Mouse (Mus musculus) 416B (cell line): ENCODE results near the gene AW011738.

Experiments
- DNase-seq: peaks from one replicate; pipeline ENCODE4 v3.0.0; 2011; ENCODE audit warnings: low read depth

Gene AW011738

GRCm38 (mm10) chr4:156203001-156203412 lies at the start of gene AW011738:
TSS of gene AW011738 (plus strand) at chr4:156203304.
- peak; percentile 81 for DNase-seq

GRCm38 (mm10) chr4:156154771-156155170 lies 48.3 kb upstream of the AW011738 start:
- no peak for DNase-seq

GRCm38 (mm10) chr4:156166477-156166876 lies 36.6 kb upstream of the AW011738 start:
- no peak for DNase-seq

- no peak for DNase-seq
Observed at GRCm38 (mm10) chr4:156168611-156169010, 34.5 kb upstream of the AW011738 start.

- no peak for DNase-seq
Observed at GRCm38 (mm10) chr4:156169129-156169528, 34.0 kb upstream of the AW011738 start.

GRCm38 (mm10) chr4:156171828-156172227 lies 31.3 kb upstream of the AW011738 start:
- no peak for DNase-seq

- no peak for DNase-seq
Observed at GRCm38 (mm10) chr4:156177630-156178029, 25.5 kb upstream of the AW011738 start.

GRCm38 (mm10) chr4:156183747-156184146 lies 19.4 kb upstream of the AW011738 start:
- no peak for DNase-seq

GRCm38 (mm10) chr4:156184291-156184954 lies 18.7 kb upstream of the AW011738 start:
- no peak for DNase-seq

GRCm38 (mm10) chr4:156185456-156185949 lies 17.6 kb upstream of the AW011738 start:
- DNase-seq: no peak

- DNase-seq: no peak
Observed at GRCm38 (mm10) chr4:156185950-156186850, 16.9 kb upstream of the AW011738 start.

GRCm38 (mm10) chr4:156188162-156188810 lies 14.8 kb upstream of the AW011738 start:
- DNase-seq: peak; percentile 25

- no peak for DNase-seq
Observed at GRCm38 (mm10) chr4:156188811-156189323, 14.2 kb upstream of the AW011738 start.

GRCm38 (mm10) chr4:156192421-156193199 lies 10.5 kb upstream of the AW011738 start:
- no peak for DNase-seq

GRCm38 (mm10) chr4:156193200-156193590 lies 9.9 kb upstream of the AW011738 start:
- no peak for DNase-seq

GRCm38 (mm10) chr4:156193906-156194305 lies 9.2 kb upstream of the AW011738 start:
- no peak for DNase-seq

GRCm38 (mm10) chr4:156194346-156194745 lies 8.8 kb upstream of the AW011738 start:
- DNase-seq: no peak

GRCm38 (mm10) chr4:156195927-156196870 lies 6.9 kb upstream of the AW011738 start:
- DNase-seq: peak; percentile 21

GRCm38 (mm10) chr4:156197131-156197828 lies 5.8 kb upstream of the AW011738 start, which contains the start of gene Agrn:
TSS of gene Agrn (minus strand) at chr4:156197488.
- peak; percentile 59 for DNase-seq

- peak; percentile 94 for DNase-seq
Observed at GRCm38 (mm10) chr4:156197829-156198205, 5.3 kb upstream of the AW011738 start.
